Mouse (Mus musculus): ENCODE data around the gene Flcn. TPM values are rescaled to one million over a fixed set of nuclear protein-coding genes. Genes with fewer than 3 reads are reported as not detected.

Gene Flcn
- polyA plus RNA-seq, 1 experiment from 2014 or later, result 30.6 TPM

- Histone ChIP-seq H3K4me2 (ENCODE audit: low read length) (no peak overlapping the region), H3K4me3 (replicated peaks; ENCODE audit: low read depth, low read length) (no peak overlapping the region), H3K36me3 (ENCODE audit: insufficient read depth, low read length) (peaks cover 74% of the 10 kb centered on the region), H3K9ac (ENCODE audit: low read depth, low read length) (no peak overlapping the region), H3K9me3 (replicated peaks; ENCODE audit: low read length) (no peaks in the 10 kb centered on the region), H3K4me1 (replicated peaks; ENCODE audit: insufficient read depth, low read length) (no peaks in the 10 kb centered on the region), H3K27ac (no peak overlapping the region), H3K27me3 (ENCODE audit: insufficient read depth, low read length) (no peaks in the 10 kb centered on the region)
- WGBS, result 90% methylated on average over 5 of the region's 5 CpGs
- DNase-seq (ENCODE audit: low spot score), result no peak
- TF ChIP-seq CTCF (IDR thresholded peaks at IDR 0.05; ENCODE audit: low read depth), result no peak
- no peak for ATAC-seq (replicated peaks; ENCODE audit: low FRiP score, low read depth)
Measured at GRCm38 (mm10) chr11:59741915-59742314, 67.9 kb downstream of the Flcn start.

Other genes starting within 250 kb of the Flcn start
- gene Olfr222, start 233.8 kb downstream of the Flcn start, polyA plus RNA-seq (2015; fragmentation: Nextera tagmentation; extraction: Ambion mirVana), result not detected in 2 replicates
- gene Olfr223, start 216.7 kb downstream of the Flcn start, polyA plus RNA-seq (2015; fragmentation: Nextera tagmentation; extraction: Ambion mirVana), result not detected in 2 replicates
- gene Mprip, start 148.7 kb downstream of the Flcn start, polyA plus RNA-seq (2015; fragmentation: Nextera tagmentation; extraction: Ambion mirVana), result 67.4 and 76.8 TPM in 2 replicates
- gene Pld6, start 22.4 kb downstream of the Flcn start, polyA plus RNA-seq (2015; fragmentation: Nextera tagmentation; extraction: Ambion mirVana), result 2.9 and 3.1 TPM in 2 replicates
- 41.1 and 42.4 TPM in 2 replicates for gene Nt5m, start 29.4 kb upstream of the Flcn start, polyA plus RNA-seq (2015; fragmentation: Nextera tagmentation; extraction: Ambion mirVana)
- 144 and 156 TPM in 2 replicates for gene Cops3, start 29.8 kb upstream of the Flcn start, polyA plus RNA-seq (2015; fragmentation: Nextera tagmentation; extraction: Ambion mirVana)
- gene Med9, start 138.2 kb upstream of the Flcn start, polyA plus RNA-seq (2015; fragmentation: Nextera tagmentation; extraction: Ambion mirVana), result 38.9 and 40.2 TPM in 2 replicates
- gene Rasd1, start 154.9 kb upstream of the Flcn start, polyA plus RNA-seq (2015; fragmentation: Nextera tagmentation; extraction: Ambion mirVana), result 7.4 and 7.9 TPM in 2 replicates
- 10.2 and 13.4 TPM in 2 replicates for gene Pemt, start 236.5 kb upstream of the Flcn start, polyA plus RNA-seq (2015; fragmentation: Nextera tagmentation; extraction: Ambion mirVana)

Data from kidney, postnatal 0 days (tissue).